Mouse (Mus musculus) layer of hippocampus, postnatal 25 days (tissue): ENCODE measurements at regions not wholly inside any gene's neighbourhood (a gene's known extent, or its start where the extent isn't known, plus 50 kb on each side); places are given as distances from the start of the nearest gene placed in this dataset.

Experiments used
- DNase-seq, 2 experiments: peaks; one replicate each; pipeline ENCODE4 v3.0.0; 2022; ENCODE audit warnings: mixed read lengths in 2 of 2, low spot score in 1 of 2; ENCODE audit errors: extremely low spot score in 1 of 2

DNA sequence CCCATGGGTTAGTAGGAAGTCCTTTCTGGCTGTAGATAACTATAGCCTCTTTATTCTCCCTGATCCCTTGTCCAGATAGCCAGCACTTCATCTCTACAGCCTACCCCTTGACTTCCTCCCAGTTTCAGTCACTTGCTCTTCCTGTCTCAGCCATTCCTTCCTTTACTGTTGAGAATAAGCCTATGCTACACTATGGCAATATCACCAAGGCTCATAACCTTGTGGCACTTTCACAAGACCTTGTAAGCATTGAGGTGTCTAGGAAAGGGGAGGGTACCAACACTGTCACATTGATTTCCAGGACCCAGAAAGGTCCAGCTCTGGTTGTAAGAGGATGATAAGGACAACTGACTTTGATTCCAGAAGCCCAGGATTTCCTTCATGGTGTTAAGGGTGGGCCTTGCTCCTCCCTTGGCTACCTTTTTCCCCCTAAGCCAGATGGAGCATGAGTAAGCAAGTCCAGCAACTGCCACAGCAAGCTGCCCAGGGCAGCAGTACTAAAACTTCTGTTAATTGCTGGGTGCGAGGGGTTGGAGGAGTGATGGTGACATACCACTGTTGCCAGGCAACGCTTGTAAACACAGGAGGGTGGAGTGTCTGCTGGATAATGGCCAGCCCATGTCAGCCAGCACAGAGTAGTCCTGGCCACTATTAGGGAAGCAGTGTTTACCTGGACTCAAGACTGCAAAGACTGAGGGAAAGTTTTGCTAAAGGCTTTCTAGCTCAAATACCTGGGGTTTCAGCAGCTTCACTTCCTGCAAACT, 75.7 kb downstream of the Ankrd16 start:
- no peak for DNase-seq

- DNase-seq: no peak
Observed at GRCm38 (mm10) chr2:11869983-11870382, 92.3 kb downstream of the Ankrd16 start.

GRCm38 (mm10) chr2:11880005-11880404, 102.3 kb downstream of the Ankrd16 start:
- no peak for DNase-seq

DNA sequence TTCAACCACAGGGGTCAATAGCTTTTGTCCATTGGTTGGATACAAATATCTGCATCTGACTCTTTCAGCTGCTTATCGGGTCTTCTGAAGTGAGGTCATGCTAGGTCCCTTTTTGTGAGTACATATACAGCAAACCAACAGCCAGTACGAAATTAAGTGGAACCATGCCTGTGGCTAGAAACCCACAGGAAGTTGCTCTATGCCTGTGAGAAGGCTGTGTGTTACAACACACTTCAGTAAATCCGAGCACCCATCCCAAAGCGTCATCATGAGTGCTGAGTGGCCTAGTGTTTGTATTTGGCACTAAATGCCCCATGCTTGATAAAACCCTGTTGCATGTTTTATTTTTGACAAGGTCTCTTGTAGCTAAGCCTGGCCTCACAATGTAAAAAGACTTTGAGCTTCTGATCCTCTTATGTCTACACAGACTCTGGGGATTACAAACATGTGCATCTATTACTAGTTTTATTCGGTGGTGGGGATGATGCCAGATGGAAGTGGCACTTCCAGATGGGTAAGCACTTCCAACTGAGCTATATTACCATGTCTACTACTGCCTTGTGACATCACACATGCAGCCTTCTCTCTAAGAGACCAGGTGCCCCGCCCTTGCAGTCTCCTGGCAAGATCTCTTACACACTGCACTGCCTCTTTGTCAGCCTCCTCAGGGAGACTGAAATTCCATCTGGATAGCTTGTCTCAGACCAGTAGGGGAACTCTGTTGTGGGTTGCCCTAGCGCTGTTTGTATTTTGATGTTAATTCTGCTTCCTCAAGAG, 117.3 kb downstream of the Ankrd16 start:
- no peak for DNase-seq

DNA sequence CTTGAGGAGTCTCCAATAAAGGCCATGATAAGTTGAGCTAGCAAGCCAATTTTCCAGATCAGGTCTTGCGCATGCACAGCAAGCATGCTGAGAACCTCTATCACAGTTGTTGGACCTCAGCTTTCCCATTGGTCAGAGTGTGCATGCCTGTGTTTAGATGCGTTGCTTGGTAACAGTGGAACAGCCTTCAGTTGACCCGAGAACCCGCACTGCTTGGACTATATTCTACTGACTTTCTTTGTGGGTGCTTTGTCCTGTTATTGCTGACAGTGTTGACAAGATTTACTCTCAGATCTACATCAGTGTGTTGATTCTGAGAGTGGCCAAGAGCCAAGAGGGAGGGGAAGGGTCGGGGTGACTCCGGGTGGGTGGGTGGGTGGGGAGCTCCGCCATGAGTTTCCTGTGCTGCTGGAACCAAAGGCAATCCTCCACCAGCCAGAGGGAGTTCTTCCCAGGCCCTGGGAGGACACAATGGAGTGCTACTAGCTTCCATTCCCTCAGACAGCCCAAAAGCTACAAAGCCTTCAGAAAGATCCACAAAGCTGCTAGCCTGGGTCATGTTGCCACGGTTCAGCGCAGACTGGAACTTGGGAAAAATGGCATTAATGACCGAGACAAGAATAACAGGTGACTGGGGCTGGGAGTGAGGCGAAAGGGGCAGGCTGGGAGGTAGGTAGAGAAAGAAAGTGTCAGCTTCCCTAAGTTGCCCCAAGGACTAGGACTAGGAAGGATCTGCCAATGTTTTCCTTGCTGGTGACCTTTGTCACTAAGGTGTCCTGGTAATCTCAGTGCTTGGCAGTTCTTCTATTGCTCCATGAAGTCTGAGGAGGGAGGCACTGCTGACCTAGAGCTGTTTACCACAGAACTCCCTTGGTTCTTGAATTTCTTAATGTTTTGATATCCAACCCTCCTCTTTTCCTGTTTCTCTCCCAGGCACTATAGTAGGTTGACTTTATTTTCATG, 122.3 kb downstream of the Ankrd16 start:
- DNase-seq: no peak

GRCm38 (mm10) chr2:11914782-11915181, 137.1 kb downstream of the Ankrd16 start:
- no peak for DNase-seq

DNA sequence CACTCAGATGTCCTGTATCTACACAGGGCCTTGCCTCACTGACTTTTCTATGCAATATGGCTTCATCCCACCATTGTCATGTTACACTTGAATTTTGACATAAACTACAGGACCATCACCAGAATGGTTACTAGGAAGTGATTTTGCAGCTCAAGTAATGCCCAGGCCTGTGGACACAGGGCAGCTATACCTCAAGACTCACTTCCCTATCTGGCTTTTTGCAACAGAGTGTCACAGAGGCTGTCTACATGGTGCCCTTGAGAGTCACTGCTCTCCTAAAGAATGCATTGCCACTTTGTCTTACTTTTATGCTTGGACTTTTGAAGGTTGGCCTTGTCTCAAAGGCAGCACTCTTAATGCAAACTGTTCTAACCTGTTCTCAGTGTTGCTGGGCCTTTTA, 139.7 kb downstream of the Ankrd16 start:
- DNase-seq: no peak

GRCm38 (mm10) chr2:11918070-11918469, 140.4 kb downstream of the Ankrd16 start:
- DNase-seq: no peak

- no peak for DNase-seq
Observed at GRCm38 (mm10) chr2:11960777-11961176, 183.1 kb downstream of the Ankrd16 start.

DNA sequence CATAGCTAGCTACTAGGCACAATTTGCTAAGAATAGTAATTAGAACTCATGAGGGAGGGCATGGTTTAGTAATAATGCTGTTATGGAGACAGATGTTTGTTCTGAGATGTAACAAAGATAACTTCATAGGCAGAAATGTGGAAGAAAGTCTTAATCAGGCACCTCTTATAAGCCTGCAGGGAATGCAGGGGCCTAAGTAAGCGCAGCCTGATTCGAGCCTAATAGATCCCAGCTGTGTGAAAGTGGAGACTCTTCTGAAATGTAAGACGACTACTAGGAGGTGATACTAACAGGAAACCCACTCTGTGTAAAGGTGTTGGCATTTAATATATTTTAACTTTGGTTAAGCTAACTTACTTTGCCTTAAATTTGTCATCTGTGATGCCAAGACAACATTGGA, 187.7 kb downstream of the Ankrd16 start:
- DNase-seq: no peak

DNA sequence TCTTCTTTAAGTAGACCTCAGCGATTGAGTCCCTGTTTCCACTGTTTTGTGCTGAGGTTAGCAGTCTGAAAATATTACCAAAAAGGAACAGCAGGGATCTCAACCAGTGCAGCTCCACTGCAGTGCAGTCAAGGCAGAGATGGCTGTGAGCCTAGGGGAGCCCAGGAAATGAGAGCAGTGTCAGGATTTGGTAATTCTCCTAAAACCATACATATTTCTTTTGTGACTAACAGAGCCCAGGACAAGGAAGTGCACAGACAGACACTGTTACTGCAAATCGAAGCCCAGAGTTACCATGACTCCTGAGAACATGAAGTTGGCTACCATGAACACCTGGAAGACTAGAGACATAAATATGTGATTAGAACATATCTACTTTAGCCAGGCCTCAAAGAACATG, 189.3 kb downstream of the Ankrd16 start:
- DNase-seq: no peak

DNA sequence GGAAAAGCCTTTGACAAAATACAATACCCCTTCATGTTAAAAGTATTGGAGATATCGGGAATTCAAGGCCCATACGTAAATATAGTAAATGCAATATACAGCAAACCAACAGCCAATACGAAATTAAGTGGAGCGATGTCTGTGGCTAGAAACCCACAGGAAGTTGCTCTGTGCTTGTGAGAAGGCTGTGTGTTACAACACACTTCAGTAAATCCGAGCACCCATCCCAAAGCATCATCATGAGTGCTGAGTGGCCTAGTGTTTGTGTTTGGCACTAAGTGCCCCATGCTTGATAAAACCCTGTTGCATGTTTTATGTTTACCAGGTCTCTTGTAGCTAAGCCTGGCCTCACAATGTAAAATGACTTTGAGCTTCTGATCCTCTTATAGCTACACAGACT, 194.3 kb downstream of the Ankrd16 start:
- no peak for DNase-seq

- DNase-seq: no peak
Observed at GRCm38 (mm10) chr2:12001938-12002899, 224.5 kb downstream of the Ankrd16 start.

DNA sequence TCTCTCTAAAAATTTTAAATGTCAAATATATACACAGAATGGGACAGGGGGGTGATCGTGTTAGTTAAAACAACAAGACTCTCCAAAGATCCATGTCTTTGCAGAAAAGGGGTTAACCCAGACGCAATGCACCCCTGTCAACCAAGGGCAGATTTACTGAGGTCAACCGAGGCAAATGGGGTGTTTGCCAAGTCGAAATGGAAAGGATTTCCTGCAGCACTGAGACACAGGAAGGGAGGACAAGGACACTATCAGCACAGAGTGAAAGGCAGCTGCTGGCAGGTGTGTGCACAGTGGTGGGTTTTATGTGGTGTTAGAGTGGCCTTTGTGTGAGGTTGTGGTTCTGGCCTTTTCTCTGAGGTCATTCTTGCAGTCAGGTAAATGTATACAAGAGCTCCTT, 226.7 kb downstream of the Ankrd16 start:
- DNase-seq: no peak

- no peak for DNase-seq
Observed at GRCm38 (mm10) chr2:12007201-12007600, 229.5 kb downstream of the Ankrd16 start.

- DNase-seq: no peak
Observed at GRCm38 (mm10) chr2:12011441-12011840, 233.8 kb downstream of the Ankrd16 start.

DNA sequence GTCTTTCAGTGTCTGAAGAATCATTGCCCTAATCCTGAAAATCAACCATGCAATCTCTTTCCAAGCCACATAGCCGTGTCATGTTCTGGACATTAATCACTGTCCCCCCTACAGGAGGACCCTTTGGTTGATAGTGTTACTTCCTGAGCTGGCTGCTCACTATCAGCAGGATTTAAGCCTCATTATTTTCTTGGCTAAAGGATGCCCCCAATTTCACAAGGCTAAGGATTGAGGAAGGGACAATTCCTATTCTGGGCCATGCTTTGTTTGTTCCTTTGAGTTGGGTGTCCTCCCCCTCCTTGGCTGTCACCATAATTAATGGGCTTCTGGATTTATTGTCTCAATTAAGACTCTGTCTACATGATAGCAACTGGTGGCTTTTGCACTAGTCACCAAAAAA, 241.9 kb downstream of the Ankrd16 start:
- no peak for DNase-seq

GRCm38 (mm10) chr2:12023402-12024111, 245.9 kb downstream of the Ankrd16 start:
- DNase-seq: no peak

DNA sequence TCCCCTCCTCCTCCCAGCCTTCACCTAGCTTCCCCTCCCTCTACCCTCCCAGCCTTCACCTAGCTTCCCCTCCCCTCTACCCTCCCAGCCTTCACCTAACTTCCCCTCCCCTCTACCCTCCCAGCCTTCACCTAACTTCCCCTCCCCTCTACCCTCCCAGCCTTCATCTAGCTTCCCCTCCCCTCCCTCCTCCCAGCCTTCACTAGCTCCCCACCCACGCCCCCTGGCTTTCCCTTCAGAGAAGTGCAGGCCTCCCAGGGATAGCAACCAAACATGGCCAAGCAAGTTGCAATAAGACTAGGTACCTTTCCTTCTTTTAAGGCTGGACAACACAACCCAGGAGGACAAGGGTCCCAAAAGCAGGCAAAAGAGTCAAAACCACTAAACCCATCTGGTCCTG, 248.5 kb downstream of the Ankrd16 start:
- no peak for DNase-seq
